Mouse (Mus musculus) lung, adult 2 months (tissue): ENCODE results near the gene Gm45234. TPM values are rescaled to one million over a fixed set of nuclear protein-coding genes. Genes with fewer than 3 reads are reported as not detected.
"Not testable (repeated sequence)": the region's sequence is repeated elsewhere in the genome, so short reads cannot be mapped to it uniquely, and the experiment has no call there.

Source experiments
- DNase-seq: peaks from one replicate; pipeline ENCODE4 v3.0.0; 2022
- H3K4me1 ChIP-seq: fragments of 200-500 bp; 2 replicates; pipeline ENCODE4 v1.6.1; 2011; ENCODE audit warnings: low read length; ENCODE audit not compliant: control insufficient read depth, insufficient read depth
- H3K4me3 ChIP-seq: fragments of 200-500 bp; replicated peaks from 2 replicates; pipeline ENCODE3; 2011; ENCODE audit warnings: low read depth, mild to moderate bottlenecking, control low read depth, low read length; ENCODE audit errors: extremely low read depth
- CTCF ChIP-seq: fragments of 200-500 bp; IDR thresholded peaks from 2 replicates; pipeline ENCODE4 v1.5.1; 2011; ENCODE audit warnings: mild to moderate bottlenecking, low read length, control low read depth; ENCODE audit not compliant: insufficient read depth
- POLR2A ChIP-seq: fragments of 200-500 bp; IDR thresholded peaks from 2 replicates; pipeline ENCODE4 v1.6.1; 2011; ENCODE audit warnings: low read depth, mild to moderate bottlenecking, control low read depth, low read length, borderline replicate concordance; ENCODE audit errors: extremely low read depth
- WGBS: fragments of 180-500 bp; shearing (Covaris S2); methylation state at CpG from one replicate; pipeline ENCODE4 v1.1.7; 2018; 5-methylcytosine and 5-hydroxymethylcytosine counted together
- polyA plus RNA-seq: library from polyadenylated mRNA; depleted of rRNA; stranded (reverse); fragments of >200 nt; gene quantifications from 2 replicates; pipeline ENCODE4 v1.2.3, GENCODE M21; 2012; rRNA removed

Gene Gm45234
- polyA plus RNA-seq: 0.08 TPM in 1 of 2 replicates, not detected in the other

DNA sequence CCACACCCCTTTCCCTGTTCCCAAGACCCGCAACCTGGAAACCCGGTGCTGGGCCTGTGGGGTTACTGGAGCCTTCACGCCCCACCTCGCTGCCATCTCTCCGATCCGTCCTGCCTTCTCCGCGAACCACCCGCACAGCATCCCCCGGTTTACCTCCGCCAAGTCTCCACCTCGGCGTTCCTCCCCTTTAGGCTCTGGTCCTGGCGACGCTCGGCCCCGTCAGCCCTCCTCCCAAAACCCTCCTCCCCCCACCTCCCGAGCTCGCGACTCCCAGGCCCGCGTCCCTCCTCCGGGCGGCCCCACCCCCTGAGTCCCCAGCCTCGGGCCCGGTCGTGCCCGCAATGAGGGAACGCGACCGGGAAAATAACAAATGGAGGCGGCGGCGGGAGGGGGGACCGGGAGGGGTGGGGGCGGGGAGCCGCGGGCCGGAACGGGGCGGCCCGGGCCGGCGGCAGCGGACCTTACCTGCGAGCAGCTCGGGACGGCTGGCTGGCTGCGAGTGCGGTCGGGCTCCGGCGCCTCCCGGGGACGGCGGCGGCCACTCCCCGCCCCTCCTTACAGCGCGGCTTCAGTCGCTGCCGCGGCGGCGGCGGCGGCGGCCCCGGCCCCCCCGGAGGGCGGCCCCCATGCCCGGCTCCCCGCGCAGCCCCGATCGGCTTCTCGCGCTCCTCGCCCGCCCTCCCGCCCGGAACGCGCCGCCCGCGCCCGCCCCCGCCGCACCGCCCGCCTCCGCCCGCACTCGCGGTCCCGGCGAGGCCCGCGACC is at the start of gene Gm45234, which contains the start of gene Atn1:
Gm45234 (minus strand) TSS at position 191 of the 765 bp plus-strand sequence.
Atn1 (minus strand) TSS at position 694 of the 765 bp plus-strand sequence.
- WGBS: 1% methylated on average over 91 of the region's 100 CpGs
- Histone ChIP-seq H3K4me3 (peak within 1 kb of the TSS; percentile 50), H3K4me1 (peaks cover 12% of the 10 kb centered on the region; the same call in 1 of the 2 replicates)
- peak; percentile 72 for DNase-seq
- TF ChIP-seq POLR2A (no peak), CTCF (no peak)

- 79% methylated on average over 3 of the region's 3 CpGs for WGBS
- Histone ChIP-seq H3K4me3 (no peak overlapping the region), H3K4me1 (peaks cover 10% of the 10 kb centered on the region; the same call in 1 of the 2 replicates)
- TF ChIP-seq CTCF (no peak), POLR2A (no peak)
- DNase-seq: no peak
These were observed 48.5 kb upstream of the Gm45234 start for GRCm38 (mm10) chr6:124804341-124804740.

- peaks cover 10% of the 10 kb centered on the region; the same call in 1 of the 2 replicates for H3K4me1 ChIP-seq
- DNase-seq, H3K4me3 ChIP-seq: not testable (repeated sequence)
- WGBS: 96% methylated on average over 4 of the region's 4 CpGs
These were observed 47.9 kb upstream of the Gm45234 start for GRCm38 (mm10) chr6:124803691-124804090.

- TF ChIP-seq POLR2A: no peak
- TF ChIP-seq CTCF: no peak
- peaks cover 7% of the 10 kb centered on the region; the same call in 1 of the 2 replicates for H3K4me1 ChIP-seq
- no peak overlapping the region for H3K4me3 ChIP-seq
- 81% methylated on average over 3 of the region's 3 CpGs for WGBS
- no peak for DNase-seq
These were observed 47.2 kb upstream of the Gm45234 start for GRCm38 (mm10) chr6:124803061-124803460.

GRCm38 (mm10) chr6:124802400-124802799 is 46.6 kb upstream of the Gm45234 start:
- WGBS: 19% methylated on average over 6 of the region's 9 CpGs
- not testable (repeated sequence) for DNase-seq, H3K4me3 ChIP-seq, H3K4me1 ChIP-seq

DNA sequence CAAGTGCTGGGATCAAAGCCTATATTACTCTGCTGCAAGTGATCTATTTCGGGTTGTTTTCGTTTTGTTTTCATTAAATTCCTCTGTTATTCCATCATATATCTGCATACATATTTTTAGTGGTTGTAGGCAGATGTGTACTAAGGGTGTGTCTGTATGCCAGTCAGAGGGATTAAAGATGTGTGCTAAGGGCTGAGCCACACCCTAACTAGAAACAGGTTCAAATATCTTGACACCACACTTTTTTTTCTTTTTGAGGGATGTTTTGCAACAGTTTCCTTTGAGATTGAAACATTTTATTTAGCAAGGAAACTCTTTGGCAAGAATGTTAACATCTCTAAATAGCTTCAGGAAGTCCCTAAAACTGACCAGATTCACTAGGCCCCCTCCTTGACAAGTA is 40.4 kb upstream of the Gm45234 start:
- TF ChIP-seq POLR2A (no peak), CTCF (no peak)
- H3K4me1 ChIP-seq: no peaks in the 10 kb centered on the region
- WGBS: 76% methylated on average over 2 of the region's 2 CpGs
- H3K4me3 ChIP-seq: no peak overlapping the region
- no peak for DNase-seq

- TF ChIP-seq CTCF (no peak), POLR2A (no peak)
- WGBS: 81% methylated on average over 4 of the region's 4 CpGs
- DNase-seq: no peak
- no peaks in the 10 kb centered on the region for H3K4me1 ChIP-seq
- H3K4me3 ChIP-seq: no peak overlapping the region
These were observed 40.0 kb upstream of the Gm45234 start for GRCm38 (mm10) chr6:124795781-124796180.

DNA sequence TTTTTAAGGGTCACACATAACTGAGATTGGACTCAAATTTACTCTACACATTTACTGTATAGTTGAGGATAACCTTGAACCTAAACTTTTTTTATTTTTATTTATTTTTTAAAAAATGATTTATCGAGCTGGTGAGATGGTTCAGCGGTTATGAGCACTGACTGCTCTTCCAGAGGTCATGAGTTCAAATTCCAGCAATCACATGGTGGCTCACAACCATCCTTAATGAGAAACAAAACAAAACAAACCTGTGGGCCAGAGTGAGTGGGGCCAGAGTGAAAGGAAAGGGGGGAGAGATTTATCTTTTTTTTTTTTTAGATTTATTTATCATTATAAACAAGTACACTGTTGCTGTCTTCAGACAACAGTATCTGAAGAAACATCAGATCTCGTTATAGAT is 36.1 kb upstream of the Gm45234 start:
- 78% methylated on average over 3 of the region's 3 CpGs for WGBS
- TF ChIP-seq CTCF (no peak), POLR2A (no peak)
- no peaks in the 10 kb centered on the region for H3K4me1 ChIP-seq
- DNase-seq: no peak
- H3K4me3 ChIP-seq: no peak overlapping the region

DNA sequence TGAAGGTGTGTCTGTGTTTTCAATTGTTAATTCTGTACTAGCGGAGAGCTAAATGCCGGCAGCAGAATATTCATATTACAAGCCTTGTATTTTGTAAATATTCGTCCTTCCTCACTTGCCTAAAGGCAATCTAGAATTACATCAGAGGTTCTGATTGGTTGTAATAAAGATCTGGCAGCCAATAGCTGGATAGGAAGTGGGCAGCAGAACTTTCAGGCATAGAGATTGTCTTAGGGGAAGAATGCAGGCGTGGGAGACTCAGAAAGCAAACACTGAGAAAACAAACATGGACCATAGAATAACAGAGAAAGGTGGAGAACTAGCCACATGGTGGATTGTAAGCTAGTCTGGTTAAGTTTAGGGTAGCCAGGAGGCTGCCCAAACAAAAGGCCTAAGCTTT is 34.3 kb upstream of the Gm45234 start:
- no peaks in the 10 kb centered on the region for H3K4me1 ChIP-seq
- no peak for DNase-seq
- H3K4me3 ChIP-seq: no peak overlapping the region
- WGBS: 51% methylated on average over 4 of the region's 4 CpGs
- no peak for TF ChIP-seq POLR2A
- TF ChIP-seq CTCF: no peak

DNA sequence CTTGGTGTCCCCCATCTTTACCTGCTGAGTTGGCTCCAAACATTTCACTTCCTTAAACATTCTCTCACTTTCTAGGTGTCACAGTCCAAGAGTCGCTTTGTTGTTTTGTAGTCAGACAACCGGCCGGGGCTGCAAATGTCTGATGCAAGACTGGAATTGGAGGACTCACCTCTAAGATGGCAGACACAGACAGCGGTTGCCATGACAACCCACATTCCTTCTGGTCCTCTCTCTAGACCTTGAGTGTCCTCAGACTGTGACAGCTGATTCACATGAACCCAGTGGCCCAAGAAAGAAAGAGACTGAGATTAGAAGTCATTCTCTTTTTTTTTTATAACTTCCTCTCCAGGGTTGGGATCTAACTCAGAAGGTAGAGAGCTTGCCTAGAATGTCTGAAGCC is 33.7 kb upstream of the Gm45234 start:
- no peak for DNase-seq
- 74% methylated on average over 4 of the region's 4 CpGs for WGBS
- H3K4me1 ChIP-seq: no peaks in the 10 kb centered on the region
- no peak overlapping the region for H3K4me3 ChIP-seq
- no peak for TF ChIP-seq POLR2A
- TF ChIP-seq CTCF: no peak

- 53% methylated on average over 10 of the region's 10 CpGs for WGBS
- no peak for DNase-seq
- Histone ChIP-seq H3K4me3 (no peak overlapping the region), H3K4me1 (no peaks in the 10 kb centered on the region)
- TF ChIP-seq POLR2A (no peak), CTCF (no peak)
These were observed 31.9 kb upstream of the Gm45234 start for GRCm38 (mm10) chr6:124787722-124788121.
